Mouse (Mus musculus) kidney, adult 9 months (tissue): ENCODE results near the gene Zfp941.

Experiments
- DNase-seq: peaks from one replicate; pipeline ENCODE4 v3.0.0; 2022

Gene Zfp941

DNA sequence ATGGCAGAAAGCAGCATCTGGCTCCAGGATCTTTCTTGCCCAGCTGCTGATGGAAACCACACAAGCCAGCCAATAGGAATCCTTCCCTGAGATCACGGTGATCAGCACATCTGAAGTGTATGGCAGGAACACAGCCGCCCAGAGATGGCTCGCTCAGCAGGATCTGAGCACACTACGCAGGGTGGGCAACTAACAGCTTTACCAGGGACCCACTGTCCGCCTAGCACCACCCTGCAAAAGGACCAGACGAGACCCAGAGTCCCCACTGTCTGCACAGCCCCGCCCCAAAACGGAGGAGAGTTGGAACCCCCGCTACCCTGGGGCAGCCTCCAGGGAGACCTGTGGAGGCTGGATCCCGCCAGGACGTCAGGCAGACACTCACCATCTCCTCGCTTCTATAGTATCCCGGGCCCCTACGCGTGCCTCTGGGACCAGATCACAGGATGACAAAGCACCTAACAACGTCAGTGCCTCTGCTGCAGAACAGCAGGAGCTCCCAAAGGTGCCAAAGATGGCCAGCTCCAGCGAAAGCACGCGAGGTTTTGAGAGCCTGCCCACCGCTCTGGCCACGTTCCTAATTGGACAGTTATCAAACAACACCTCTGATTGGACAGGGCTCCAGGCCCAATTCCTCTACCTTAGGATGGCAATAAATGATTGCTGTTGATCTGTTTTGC, at the start of gene Zfp941:
Zfp941 (minus strand) TSS at position 526 of the 677 bp plus-strand sequence.
- DNase-seq = peak; percentile 76

GRCm38 (mm10) chr7:140864761-140865160, 42.8 kb upstream of the Zfp941 start:
- no peak for DNase-seq

- no peak for DNase-seq
Observed at GRCm38 (mm10) chr7:140860728-140861127, 38.8 kb upstream of the Zfp941 start.

DNA sequence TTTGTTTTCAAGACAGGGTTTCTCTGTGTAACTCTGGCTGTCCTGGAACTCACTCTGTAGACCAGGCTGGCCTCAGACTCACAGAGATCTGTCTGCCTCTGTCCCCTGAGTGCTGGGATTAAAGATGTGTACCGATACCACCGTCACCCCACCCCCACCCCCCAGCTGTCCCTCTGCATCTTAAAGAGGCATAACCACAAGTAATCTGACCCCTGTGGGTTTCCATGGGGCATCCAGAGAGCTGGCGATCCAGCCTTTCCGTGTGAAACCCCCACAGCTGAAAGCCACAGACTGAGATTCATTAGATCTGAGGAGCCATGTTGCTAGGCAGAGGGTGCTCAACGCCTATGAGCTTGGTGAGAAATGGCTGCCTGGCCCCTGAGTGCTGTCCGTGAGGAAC, 38.0 kb upstream of the Zfp941 start:
- DNase-seq = no peak

GRCm38 (mm10) chr7:140858746-140859145, 36.8 kb upstream of the Zfp941 start:
- DNase-seq = no peak

DNA sequence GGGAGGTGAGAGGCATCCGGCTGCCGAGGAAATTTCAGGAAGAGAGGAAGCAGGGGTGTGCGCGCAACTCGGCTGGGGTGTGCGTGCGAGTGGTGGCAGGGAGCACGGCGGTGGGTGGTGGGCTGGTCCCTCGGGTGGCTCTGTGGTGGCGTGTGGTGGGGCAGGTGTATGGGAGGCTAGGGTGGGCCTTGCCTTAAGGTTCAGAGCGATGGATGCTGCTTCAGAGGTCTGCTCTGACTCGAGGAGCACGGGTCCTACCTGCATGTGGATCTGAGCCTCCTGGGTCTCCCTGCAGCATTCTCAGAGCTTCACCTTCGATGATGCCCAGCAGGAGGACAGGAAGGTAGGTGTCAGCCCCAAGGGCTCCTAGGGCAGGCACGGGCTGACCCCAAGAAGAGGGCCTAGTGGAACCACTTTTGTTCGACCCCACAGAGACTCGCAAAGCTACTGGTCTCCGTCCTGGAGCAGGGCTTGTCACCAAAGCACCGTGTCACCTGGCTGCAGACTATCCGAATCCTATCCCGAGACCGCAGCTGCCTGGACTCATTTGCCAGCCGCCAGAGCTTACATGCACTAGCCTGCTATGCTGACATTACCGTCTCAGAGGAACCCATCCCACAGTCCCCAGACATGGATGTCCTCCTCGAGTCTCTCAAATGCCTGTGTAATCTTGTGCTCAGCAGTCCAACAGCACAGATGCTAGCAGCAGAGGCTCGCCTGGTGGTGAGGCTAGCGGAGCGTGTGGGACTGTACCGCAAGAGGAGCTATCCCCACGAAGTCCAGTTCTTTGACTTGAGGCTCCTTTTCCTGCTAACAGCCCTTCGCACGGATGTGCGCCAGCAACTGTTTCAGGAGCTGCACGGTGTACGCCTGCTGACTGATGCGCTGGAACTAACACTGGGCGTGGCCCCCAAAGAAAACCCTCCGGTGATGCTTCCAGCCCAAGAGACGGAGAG, 35.9 kb upstream of the Zfp941 start, which contains the start of gene Bet1l:
Bet1l (minus strand) TSS at position 28 of the 956 bp plus-strand sequence.
- DNase-seq = no peak

- peak; percentile 92 for DNase-seq
Observed at GRCm38 (mm10) chr7:140856785-140857549, 35.0 kb upstream of the Zfp941 start, which contains the start of gene Ric8a. Ric8a (plus strand) TSS chr7:140856957.

- peak; percentile 95 for DNase-seq
Observed at GRCm38 (mm10) chr7:140855860-140856784, 34.1 kb upstream of the Zfp941 start, which contains the start of gene Gm45785. Gm45785 (minus strand) TSS chr7:140856331.

DNA sequence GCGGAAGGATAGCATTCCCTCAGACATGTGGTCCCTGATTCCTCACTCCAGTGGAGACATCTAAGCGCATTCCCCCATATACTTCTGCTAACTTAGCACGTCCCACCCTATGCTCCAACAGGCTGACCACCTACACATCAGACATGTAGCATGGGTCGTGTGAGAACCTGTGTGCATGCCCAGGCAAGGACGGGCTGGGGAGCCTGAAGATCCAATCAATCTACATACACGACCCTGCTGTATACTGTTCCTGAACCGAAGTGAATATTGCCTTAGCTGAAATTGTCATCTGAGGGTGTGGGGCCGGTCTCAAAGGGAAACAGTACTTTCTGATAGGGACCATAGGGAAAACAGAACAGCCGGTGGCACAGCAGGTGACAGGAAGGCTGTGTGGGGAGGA, 33.2 kb upstream of the Zfp941 start:
- DNase-seq = no peak

- no peak for DNase-seq
Observed at GRCm38 (mm10) chr7:140854483-140854882, 32.5 kb upstream of the Zfp941 start.

DNA sequence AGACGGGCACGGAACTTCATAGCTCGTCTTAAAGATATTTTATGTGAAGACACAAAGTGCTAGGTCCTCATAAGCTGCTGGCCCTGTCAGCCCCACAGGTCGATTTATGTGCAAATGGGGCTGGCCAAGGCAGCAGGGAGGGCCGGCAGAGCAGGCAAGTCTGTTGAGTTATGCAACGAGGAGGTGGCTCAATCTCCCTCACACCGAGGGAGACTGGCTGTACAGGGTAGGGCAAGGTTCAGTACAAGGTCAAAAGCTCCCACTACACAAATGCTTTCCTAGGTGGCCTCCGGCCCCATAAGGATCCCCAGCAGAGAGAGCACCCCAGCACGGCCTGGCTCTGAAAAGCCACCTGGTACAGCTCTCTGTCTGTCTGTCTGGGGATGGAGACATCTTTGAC, 31.4 kb upstream of the Zfp941 start:
- DNase-seq = peak; percentile 74

DNA sequence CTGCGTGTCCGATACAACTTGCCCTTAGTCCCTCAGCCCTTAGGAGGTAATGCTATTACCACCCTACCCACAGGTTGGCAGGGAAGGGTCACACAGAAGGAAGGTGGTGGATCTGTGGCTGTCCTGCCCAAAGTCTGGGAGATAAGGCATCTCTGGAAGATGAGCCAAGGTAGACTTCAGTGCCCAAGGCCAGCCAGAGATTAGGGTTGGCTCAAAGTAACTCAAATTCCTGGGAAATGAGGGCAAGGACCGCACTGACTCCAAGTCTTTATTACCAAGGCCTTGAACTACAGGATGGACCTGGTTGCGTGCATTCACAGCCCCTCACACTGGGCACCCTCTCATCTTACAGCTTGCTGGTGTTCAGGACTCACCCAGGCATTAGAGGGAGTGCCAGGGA, 29.9 kb upstream of the Zfp941 start:
- no peak for DNase-seq

GRCm38 (mm10) chr7:140848591-140848990, 26.6 kb upstream of the Zfp941 start:
- no peak for DNase-seq

DNA sequence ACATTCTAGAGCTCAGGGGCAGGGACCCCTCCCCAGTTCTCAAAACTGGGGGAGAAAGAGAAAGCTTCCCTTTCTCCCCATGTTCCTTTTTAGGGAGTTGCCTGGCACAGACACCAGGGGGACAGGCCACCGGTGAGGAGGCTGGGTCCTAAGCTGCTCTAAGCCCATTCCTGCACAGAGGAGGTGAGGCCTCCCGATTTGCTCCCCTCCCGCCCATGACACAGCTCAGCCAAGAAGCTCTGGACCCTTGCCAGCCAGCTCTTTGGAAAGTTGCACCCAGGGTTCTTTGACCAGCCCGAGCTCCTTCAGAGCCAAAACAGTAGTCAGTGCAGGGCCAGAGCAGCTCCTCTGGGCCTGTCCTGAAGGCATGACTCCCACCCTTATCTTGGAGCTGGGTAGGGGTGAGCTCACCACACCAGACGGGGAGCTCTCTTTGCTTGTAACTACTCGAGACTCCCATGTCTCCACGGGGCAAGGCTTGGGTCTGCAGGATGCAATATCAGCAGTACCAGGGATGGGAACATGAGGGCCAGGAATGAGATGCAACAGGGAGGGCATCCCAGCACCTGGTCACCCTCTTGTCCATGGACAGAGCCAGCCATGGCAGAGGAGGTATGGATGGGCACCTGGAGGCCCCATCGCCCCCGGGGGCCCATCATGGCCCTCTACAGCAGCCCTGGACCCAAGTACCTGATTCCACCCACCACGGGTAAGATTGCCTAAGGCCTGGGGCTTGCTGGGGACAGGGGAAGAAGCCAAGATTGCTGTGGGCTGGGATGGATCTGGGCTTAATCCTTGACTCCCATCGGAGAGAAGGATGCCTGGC, 26.0 kb upstream of the Zfp941 start, which contains the start of gene Odf3:
Odf3 (plus strand) TSS at position 51 of the 826 bp plus-strand sequence.
- DNase-seq = peak; percentile 64

GRCm38 (mm10) chr7:140846676-140847075, 24.7 kb upstream of the Zfp941 start:
- no peak for DNase-seq

- no peak for DNase-seq
Observed at GRCm38 (mm10) chr7:140845683-140846082, 23.7 kb upstream of the Zfp941 start.

GRCm38 (mm10) chr7:140844905-140845665, 23.1 kb upstream of the Zfp941 start, which contains the start of gene Scgb1c1:
Scgb1c1 (plus strand) TSS chr7:140845547.
- peak; percentile 90 for DNase-seq

DNA sequence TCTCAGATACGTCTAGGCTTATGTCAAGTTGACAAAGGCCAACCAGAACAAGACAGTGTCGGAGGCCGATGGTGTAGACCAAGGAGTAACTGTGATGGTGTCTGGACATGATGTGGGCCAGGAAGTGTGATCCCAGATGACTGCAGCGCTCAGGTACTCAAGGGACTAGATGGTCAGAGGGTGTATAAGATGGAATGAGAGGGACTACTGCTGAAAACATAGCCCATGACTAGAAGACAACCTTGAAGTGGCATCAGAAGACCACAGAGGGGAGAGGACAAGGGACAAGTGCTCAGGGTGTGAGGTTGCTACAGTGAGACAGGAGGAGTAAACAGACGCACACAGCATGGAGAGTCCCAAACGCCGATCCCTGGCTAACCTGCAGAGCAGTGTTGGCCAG, 21.8 kb upstream of the Zfp941 start:
- no peak for DNase-seq
